Mouse (Mus musculus) erythroid progenitor cell, adult 5-6 weeks (primary cell): ENCODE measurements around the gene Sox8. TPM values are rescaled to one million over a fixed set of nuclear protein-coding genes. Genes with fewer than 3 reads are reported as not detected.

Experiments used
- ATAC-seq: replicated peaks from 2 replicates; pipeline ENCODE4 v1.8.0; 2016; ENCODE audit warnings: moderate number of reproducible peaks, mild to moderate bottlenecking, moderate TSS enrichment, inconsistent platforms; ENCODE audit not compliant: poor library complexity, low FRiP score, severe bottlenecking
- total RNA-seq, 2 experiments: library from RNA; stranded (forward) in 1 of 2; stranded (reverse) in 1 of 2; fragments of 150-400 nt in 1 of 2; fragments of 186-747, 209-891 nt in 1 of 2; gene quantifications; 2 replicates each; pipeline versions ENCODE4 v1.2.3 to v1.2.4; 2015 to 2017; ENCODE audit warnings: low replicate concordance in 2 of 2

The Sox8 gene
- not detected in 2 replicates for total RNA-seq (2015; ENCODE audit: low replicate concordance)
- not detected in 2 replicates for total RNA-seq (2017; ENCODE audit: low replicate concordance)

GRCm38 (mm10) chr17:25570648-25571452, at the start of gene Sox8:
Sox8 (minus strand) TSS chr17:25570686.
- ATAC-seq, result no peak

GRCm38 (mm10) chr17:25618508-25619056, 48.1 kb upstream of the Sox8 start:
- no peak for ATAC-seq

GRCm38 (mm10) chr17:25614723-25615510, 44.4 kb upstream of the Sox8 start:
- ATAC-seq, result no peak

GRCm38 (mm10) chr17:25613323-25613722, 42.8 kb upstream of the Sox8 start:
- ATAC-seq, result no peak

GRCm38 (mm10) chr17:25612537-25612936, 42.1 kb upstream of the Sox8 start:
- ATAC-seq, result no peak

- no peak for ATAC-seq
Measured at GRCm38 (mm10) chr17:25610151-25610550, 39.7 kb upstream of the Sox8 start.

GRCm38 (mm10) chr17:25609506-25609828, 39.0 kb upstream of the Sox8 start:
- ATAC-seq, result no peak

- no peak for ATAC-seq
Measured at GRCm38 (mm10) chr17:25608821-25609505, 38.5 kb upstream of the Sox8 start.

- ATAC-seq, result no peak
Measured at GRCm38 (mm10) chr17:25608137-25608785, 37.8 kb upstream of the Sox8 start.

GRCm38 (mm10) chr17:25604234-25604633, 33.7 kb upstream of the Sox8 start:
- ATAC-seq, result no peak

- ATAC-seq, result no peak
Measured at GRCm38 (mm10) chr17:25602366-25602765, 31.9 kb upstream of the Sox8 start.

- ATAC-seq, result no peak
Measured at GRCm38 (mm10) chr17:25597537-25597936, 27.1 kb upstream of the Sox8 start.

- no peak for ATAC-seq
Measured at GRCm38 (mm10) chr17:25595495-25595894, 25.0 kb upstream of the Sox8 start.

- ATAC-seq, result no peak
Measured at GRCm38 (mm10) chr17:25593411-25594261, 23.1 kb upstream of the Sox8 start.

- ATAC-seq, result no peak
Measured at GRCm38 (mm10) chr17:25592336-25592735, 21.9 kb upstream of the Sox8 start.

GRCm38 (mm10) chr17:25590985-25591384, 20.5 kb upstream of the Sox8 start:
- ATAC-seq, result no peak

GRCm38 (mm10) chr17:25590068-25590467, 19.6 kb upstream of the Sox8 start:
- ATAC-seq, result no peak

- no peak for ATAC-seq
Measured at GRCm38 (mm10) chr17:25584646-25585045, 14.2 kb upstream of the Sox8 start.

GRCm38 (mm10) chr17:25583858-25584257, 13.4 kb upstream of the Sox8 start:
- no peak for ATAC-seq
